Mouse (Mus musculus) spleen, adult 12 weeks (tissue): Measurements from ENCODE around the gene Nup85.

Source experiments
- DNase-seq: peaks from one replicate; pipeline ENCODE4 v3.0.0; 2022; ENCODE audit warnings: low spot score

The Nup85 gene

GRCm38 (mm10) chr11:115632247-115632646 lies 68.0 kb downstream of the Nup85 start:
- no peak for DNase-seq

GRCm38 (mm10) chr11:115632862-115633261 lies 68.6 kb downstream of the Nup85 start:
- DNase-seq: no peak
